Mouse (Mus musculus): ENCODE measurements at regions not wholly inside any gene's neighbourhood (a gene's known extent, or its start where the extent isn't known, plus 50 kb on each side); places are given as distances from the start of the nearest gene placed in this dataset.

DNA sequence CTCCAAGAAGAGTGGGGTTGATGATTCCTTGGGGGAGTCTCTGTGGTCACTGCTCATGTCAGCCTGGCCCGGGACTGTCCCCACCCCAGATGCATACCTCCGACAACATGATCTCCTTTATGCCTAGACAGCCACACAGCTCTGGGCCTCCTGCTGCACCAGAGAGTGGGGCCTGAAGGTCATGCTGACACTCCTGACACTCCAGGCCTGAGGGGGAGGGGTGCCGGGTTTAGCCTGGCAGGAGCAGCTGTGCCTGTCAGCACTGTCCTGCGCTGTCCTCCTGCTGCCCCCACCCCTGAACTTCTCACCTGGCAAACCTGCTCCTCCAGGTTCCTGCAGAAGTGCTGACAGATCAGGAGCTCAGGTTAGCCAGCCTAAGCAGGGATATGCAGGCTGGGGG lies 288.2 kb downstream of the Mroh4 start:
- H3K4me2 ChIP-seq = no peak overlapping the region
- no peak for ATAC-seq (ENCODE audit: insufficient read depth)
- H3K36me3 ChIP-seq (replicated peaks) = no peaks in the 10 kb centered on the region
- H3K9ac ChIP-seq = no peak overlapping the region
- 30% methylated on average over 4 of the region's 4 CpGs for WGBS (ENCODE audit: insufficient replicate concordance)
- no peaks in the 10 kb centered on the region for H3K4me1 ChIP-seq (replicated peaks)
- no peak overlapping the region for H3K4me3 ChIP-seq (replicated peaks)
- no peak overlapping the region for H3K27ac ChIP-seq (replicated peaks)
- H3K27me3 ChIP-seq = no peaks in the 10 kb centered on the region
- H3K9me3 ChIP-seq (replicated peaks) = no peaks in the 10 kb centered on the region; the same call in 1 of the 2 replicates

GRCm38 (mm10) chr15:74343591-74343990 lies 292.6 kb downstream of the Mroh4 start:
- Histone ChIP-seq H3K4me2 (no peak overlapping the region), H3K9me3 (replicated peaks) (no peaks in the 10 kb centered on the region), H3K36me3 (replicated peaks) (no peaks in the 10 kb centered on the region), H3K9ac (no peak overlapping the region), H3K4me3 (replicated peaks) (no peak overlapping the region), H3K27me3 (no peaks in the 10 kb centered on the region), H3K27ac (replicated peaks) (no peak overlapping the region), H3K4me1 (replicated peaks) (no peaks in the 10 kb centered on the region)
- no peak for ATAC-seq (ENCODE audit: insufficient read depth)
- WGBS (ENCODE audit: insufficient replicate concordance) = 51% methylated on average over 6 of the region's 6 CpGs

- Histone ChIP-seq H3K9ac (no peak overlapping the region), H3K4me2 (no peak overlapping the region), H3K27me3 (no peaks in the 10 kb centered on the region), H3K9me3 (replicated peaks) (no peaks in the 10 kb centered on the region), H3K4me1 (replicated peaks) (no peaks in the 10 kb centered on the region), H3K36me3 (replicated peaks) (no peaks in the 10 kb centered on the region), H3K4me3 (replicated peaks) (no peak overlapping the region), H3K27ac (replicated peaks) (no peak overlapping the region)
- no peak for ATAC-seq (ENCODE audit: insufficient read depth)
These were observed 302.3 kb downstream of the Mroh4 start for GRCm38 (mm10) chr15:74333846-74334245.

GRCm38 (mm10) chr15:74330131-74330530 lies 306.0 kb downstream of the Mroh4 start:
- no peak overlapping the region for H3K9ac ChIP-seq
- H3K4me1 ChIP-seq (replicated peaks) = no peaks in the 10 kb centered on the region
- H3K4me2 ChIP-seq = no peak overlapping the region
- H3K4me3 ChIP-seq (replicated peaks) = no peak overlapping the region
- no peaks in the 10 kb centered on the region for H3K27me3 ChIP-seq
- H3K9me3 ChIP-seq (replicated peaks) = no peaks in the 10 kb centered on the region
- ATAC-seq (ENCODE audit: insufficient read depth) = no peak
- no peak overlapping the region for H3K27ac ChIP-seq (replicated peaks)
- 54% methylated on average over 3 of the region's 3 CpGs for WGBS (ENCODE audit: insufficient replicate concordance)
- H3K36me3 ChIP-seq (replicated peaks) = no peaks in the 10 kb centered on the region

- Histone ChIP-seq H3K9ac (no peak overlapping the region), H3K27me3 (no peaks in the 10 kb centered on the region), H3K4me3 (replicated peaks) (no peak overlapping the region), H3K27ac (replicated peaks) (no peak overlapping the region), H3K36me3 (replicated peaks) (no peaks in the 10 kb centered on the region), H3K9me3 (replicated peaks) (no peaks in the 10 kb centered on the region), H3K4me2 (no peak overlapping the region), H3K4me1 (replicated peaks) (no peaks in the 10 kb centered on the region)
- no peak for ATAC-seq (ENCODE audit: insufficient read depth)
- WGBS (ENCODE audit: insufficient replicate concordance) = 63% methylated on average over 14 of the region's 14 CpGs
These were observed 306.9 kb downstream of the Mroh4 start for GRCm38 (mm10) chr15:74329221-74329620.

GRCm38 (mm10) chr15:74326661-74327060 lies 309.5 kb downstream of the Mroh4 start:
- 49% methylated on average over 5 of the region's 5 CpGs for WGBS (ENCODE audit: insufficient replicate concordance)

DNA sequence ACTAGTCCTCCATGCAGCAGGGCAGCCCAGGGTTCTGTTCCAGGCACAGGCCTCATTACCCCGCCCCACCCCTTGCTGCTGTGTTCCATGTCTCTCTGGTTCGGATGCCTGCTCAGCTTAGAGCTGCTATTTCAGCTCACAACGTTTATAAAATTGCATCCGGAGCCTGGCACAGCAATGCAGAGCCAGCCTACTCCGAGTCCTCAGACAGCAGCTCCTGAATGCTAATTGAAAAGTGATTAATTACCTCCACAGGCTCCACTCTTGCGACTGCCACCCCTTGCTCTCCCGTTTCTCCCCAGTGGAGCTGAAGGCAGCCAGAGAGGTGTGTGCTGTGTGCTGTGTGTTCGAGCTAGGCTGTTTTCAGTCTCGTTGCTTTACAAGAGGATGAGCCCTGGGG lies 310.6 kb downstream of the Mroh4 start:
- no peaks in the 10 kb centered on the region for H3K4me1 ChIP-seq (replicated peaks)
- H3K9me3 ChIP-seq (replicated peaks) = no peaks in the 10 kb centered on the region
- 36% methylated on average over 9 of the region's 9 CpGs for WGBS (ENCODE audit: insufficient replicate concordance)
- H3K9ac ChIP-seq = no peak overlapping the region
- no peak overlapping the region for H3K4me3 ChIP-seq (replicated peaks)
- no peak overlapping the region for H3K27ac ChIP-seq (replicated peaks)
- H3K4me2 ChIP-seq = no peak overlapping the region
- ATAC-seq (ENCODE audit: insufficient read depth) = no peak
- H3K36me3 ChIP-seq (replicated peaks) = no peaks in the 10 kb centered on the region
- H3K27me3 ChIP-seq = no peaks in the 10 kb centered on the region

More at GRCm38 (mm10) chr15:74326661-74327060, 309.5 kb downstream of the Mroh4 start:
- Histone ChIP-seq H3K9ac (no peak overlapping the region), H3K27me3 (no peaks in the 10 kb centered on the region), H3K9me3 (replicated peaks) (no peaks in the 10 kb centered on the region), H3K27ac (replicated peaks) (no peak overlapping the region), H3K4me3 (replicated peaks) (no peak overlapping the region), H3K4me1 (replicated peaks) (no peaks in the 10 kb centered on the region), H3K36me3 (replicated peaks) (no peaks in the 10 kb centered on the region), H3K4me2 (no peak overlapping the region)
- ATAC-seq (ENCODE audit: insufficient read depth) = no peak

DNA sequence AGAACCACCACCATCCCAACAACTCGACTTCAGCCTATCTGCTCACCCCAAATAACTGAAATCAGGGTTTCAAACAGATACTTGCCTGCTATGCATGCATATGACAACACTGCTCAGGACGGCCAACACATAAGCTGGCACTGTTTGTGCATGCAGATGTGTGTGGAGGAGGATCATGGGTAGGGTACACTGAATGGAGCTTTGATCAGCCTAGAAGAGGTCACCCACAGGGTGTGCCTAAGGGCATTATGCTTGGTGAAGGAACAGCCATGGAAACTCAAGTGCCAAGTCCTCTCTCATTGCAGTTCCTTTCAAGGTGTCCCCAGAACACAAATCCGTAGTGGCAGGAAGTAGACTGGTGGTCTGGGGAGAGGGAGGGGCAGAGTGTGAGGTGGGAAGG lies 316.7 kb downstream of the Mroh4 start:
- no peaks in the 10 kb centered on the region for H3K36me3 ChIP-seq (replicated peaks)
- no peak overlapping the region for H3K27ac ChIP-seq (replicated peaks)
- no peak overlapping the region for H3K4me3 ChIP-seq (replicated peaks)
- WGBS (ENCODE audit: insufficient replicate concordance) = 31% methylated on average over 3 of the region's 3 CpGs
- no peaks in the 10 kb centered on the region for H3K4me1 ChIP-seq (replicated peaks)
- no peak overlapping the region for H3K4me2 ChIP-seq
- no peaks in the 10 kb centered on the region for H3K9me3 ChIP-seq (replicated peaks)
- no peak for ATAC-seq (ENCODE audit: insufficient read depth)
- no peak overlapping the region for H3K9ac ChIP-seq
- no peaks in the 10 kb centered on the region for H3K27me3 ChIP-seq

DNA sequence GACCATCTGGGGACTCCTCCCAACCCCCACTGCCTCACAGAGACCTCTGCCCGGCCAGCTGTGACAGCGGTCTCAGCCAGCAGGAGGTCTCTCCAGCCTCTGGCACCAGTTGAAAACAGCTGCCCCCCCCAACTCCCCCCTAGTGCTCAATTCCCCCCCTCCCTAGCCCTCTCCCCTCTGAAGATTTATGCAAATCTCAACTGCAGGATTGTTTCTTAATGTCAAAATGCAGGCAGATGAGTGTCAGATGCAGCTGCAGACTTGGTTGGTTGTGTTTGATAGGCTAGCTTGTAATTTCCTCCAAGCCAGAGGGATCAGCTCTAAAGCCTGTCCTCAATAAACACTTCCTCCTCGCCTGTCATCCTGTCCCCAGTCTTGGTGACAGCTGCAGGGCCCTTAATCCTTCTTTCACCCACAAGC lies 317.7 kb downstream of the Mroh4 start:
- H3K9ac ChIP-seq = no peak overlapping the region
- H3K4me1 ChIP-seq (replicated peaks) = no peaks in the 10 kb centered on the region
- no peak overlapping the region for H3K4me3 ChIP-seq (replicated peaks)
- no peaks in the 10 kb centered on the region for H3K9me3 ChIP-seq (replicated peaks)
- no peak overlapping the region for H3K4me2 ChIP-seq
- H3K27me3 ChIP-seq = no peaks in the 10 kb centered on the region
- no peak overlapping the region for H3K27ac ChIP-seq (replicated peaks)
- H3K36me3 ChIP-seq (replicated peaks) = no peaks in the 10 kb centered on the region
- no peak for ATAC-seq (ENCODE audit: insufficient read depth)
- 16% methylated on average over 3 of the region's 3 CpGs for WGBS (ENCODE audit: insufficient replicate concordance)

GRCm38 (mm10) chr15:74311082-74311481 lies 325.1 kb downstream of the Mroh4 start:
- no peak for ATAC-seq (ENCODE audit: insufficient read depth)
- Histone ChIP-seq H3K4me1 (replicated peaks) (no peaks in the 10 kb centered on the region), H3K36me3 (replicated peaks) (no peaks in the 10 kb centered on the region), H3K9me3 (replicated peaks) (no peaks in the 10 kb centered on the region), H3K9ac (no peak overlapping the region), H3K27ac (replicated peaks) (no peak overlapping the region), H3K4me2 (no peak overlapping the region), H3K27me3 (no peaks in the 10 kb centered on the region), H3K4me3 (replicated peaks) (no peak overlapping the region)
- 41% methylated on average over 3 of the region's 3 CpGs for WGBS (ENCODE audit: insufficient replicate concordance)

DNA sequence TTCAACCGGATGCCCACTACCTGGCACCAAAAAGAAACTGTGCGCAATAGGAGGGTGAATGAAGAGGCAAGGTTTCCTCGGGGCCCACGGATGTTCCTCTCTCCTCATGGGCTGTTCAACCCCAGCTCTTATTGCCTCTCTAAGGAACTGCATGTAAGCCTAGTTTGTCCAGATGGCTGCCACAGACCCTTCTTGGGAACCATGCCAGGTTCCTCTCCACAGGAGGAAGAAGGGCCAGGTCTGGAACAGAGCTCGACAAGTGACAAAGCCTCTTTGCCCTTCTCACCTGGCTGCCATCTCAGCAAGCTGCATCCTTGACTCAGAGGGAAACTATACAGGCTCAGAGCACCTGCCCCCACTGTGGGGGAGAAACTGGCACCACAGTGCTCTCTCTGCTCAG lies 329.6 kb downstream of the Mroh4 start:
- Histone ChIP-seq H3K9me3 (replicated peaks) (no peaks in the 10 kb centered on the region), H3K4me3 (replicated peaks) (no peak overlapping the region), H3K27ac (replicated peaks) (no peak overlapping the region), H3K4me2 (no peak overlapping the region), H3K9ac (no peak overlapping the region), H3K36me3 (replicated peaks) (no peaks in the 10 kb centered on the region), H3K4me1 (replicated peaks) (no peaks in the 10 kb centered on the region), H3K27me3 (no peaks in the 10 kb centered on the region)
- 67% methylated on average over 5 of the region's 5 CpGs for WGBS (ENCODE audit: insufficient replicate concordance)
- no peak for ATAC-seq (ENCODE audit: insufficient read depth)

GRCm38 (mm10) chr15:74296277-74296676 lies 339.9 kb downstream of the Mroh4 start:
- 63% methylated on average over 8 of the region's 8 CpGs for WGBS (ENCODE audit: insufficient replicate concordance)
- H3K9me3 ChIP-seq (replicated peaks) = no peaks in the 10 kb centered on the region
- H3K4me2 ChIP-seq = no peak overlapping the region
- no peak overlapping the region for H3K27ac ChIP-seq (replicated peaks)
- H3K4me1 ChIP-seq (replicated peaks) = no peaks in the 10 kb centered on the region
- H3K27me3 ChIP-seq = no peaks in the 10 kb centered on the region
- no peaks in the 10 kb centered on the region for H3K36me3 ChIP-seq (replicated peaks)
- H3K4me3 ChIP-seq (replicated peaks) = no peak overlapping the region
- H3K9ac ChIP-seq = no peak overlapping the region
- no peak for ATAC-seq (ENCODE audit: insufficient read depth)
